Mouse (Mus musculus) hindbrain, embryonic 10.5 days (tissue): Measurements from ENCODE around the gene Prl8a8. TPM values are rescaled to one million over a fixed set of nuclear protein-coding genes. Genes with fewer than 3 reads are reported as not detected.

ENCODE experiments used
- DNase-seq: peaks from one replicate; pipeline ENCODE4 v3.0.0-alpha.2; 2017; ENCODE audit warnings: low spot score
- H3K27ac ChIP-seq: fragments of 300-500 bp; sonication (generic); 2 replicates; pipeline ENCODE4 v1.5.1; 2016; ENCODE audit warnings: mild to moderate bottlenecking, moderate library complexity
- H3K27me3 ChIP-seq: fragments of 300-500 bp; sonication (generic); 2 replicates; pipeline ENCODE4 v1.6.1; 2016; ENCODE audit warnings: mild to moderate bottlenecking; ENCODE audit not compliant: poor library complexity, insufficient read depth, severe bottlenecking
- H3K36me3 ChIP-seq: fragments of 300-500 bp; sonication (generic); 2 replicates; pipeline ENCODE4 v1.6.1; 2016; ENCODE audit warnings: mild to moderate bottlenecking, moderate library complexity
- H3K4me1 ChIP-seq: fragments of 300-500 bp; sonication (generic); replicated peaks from 2 replicates; pipeline ENCODE4 v1.6.1; 2016; ENCODE audit warnings: mild to moderate bottlenecking
- H3K4me3 ChIP-seq: fragments of 300-500 bp; sonication (generic); 2 replicates; pipeline ENCODE4 v1.5.1; 2016; ENCODE audit warnings: mild to moderate bottlenecking, moderate library complexity
- H3K9me3 ChIP-seq: fragments of 300-500 bp; sonication (generic); 2 replicates; pipeline ENCODE4 v1.6.1; 2016; ENCODE audit warnings: mild to moderate bottlenecking, moderate library complexity
- WGBS: fragments of 180-500 bp; shearing (Covaris S2); methylation state at CpG from one replicate; pipeline ENCODE4 v1.1.7; 2016; 5-methylcytosine and 5-hydroxymethylcytosine counted together
- polyA plus RNA-seq: library from polyadenylated mRNA; unstranded; fragments of >200 nt; fragmentation: Nextera tagmentation; extraction: Ambion mirVana; gene quantifications from 2 replicates; pipeline ENCODE4 v1.2.1, GENCODE M21; 2016

Prl8a8 gene
- not detected in 2 replicates for polyA plus RNA-seq

DNA sequence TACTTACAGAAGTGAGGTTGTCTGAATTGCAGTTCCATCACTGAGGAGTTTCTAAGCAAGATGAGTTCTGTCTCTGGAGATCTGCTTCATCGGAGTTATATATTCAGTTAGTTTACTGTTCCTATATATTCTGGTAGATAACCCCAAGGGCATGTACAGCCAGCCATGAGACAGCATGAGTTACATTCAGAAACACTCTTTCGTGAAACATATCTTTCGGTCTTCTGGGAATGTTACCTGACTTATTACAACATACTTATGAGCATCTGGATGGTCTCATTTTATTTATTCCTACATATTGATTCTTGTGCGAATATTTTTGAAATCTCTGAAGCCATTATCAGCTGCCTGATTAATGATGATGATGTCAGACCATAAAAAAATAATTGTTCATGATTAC is at the start of gene Prl8a8:
Gene Prl8a8, minus strand, starts transcription at position 101 of the 400 bp plus-strand sequence.
- 89% methylated on average over 4 of the region's 4 CpGs for WGBS
- H3K27ac ChIP-seq = no peak within 1 kb of the TSS
- no peaks in the 10 kb centered on the region for H3K36me3 ChIP-seq
- H3K27me3 ChIP-seq = no peaks in the 10 kb centered on the region
- no peaks in the 10 kb centered on the region for H3K4me1 ChIP-seq
- no peak within 1 kb of the TSS for H3K4me3 ChIP-seq
- no peaks in the 10 kb centered on the region for H3K9me3 ChIP-seq
- DNase-seq = no peak

DNA sequence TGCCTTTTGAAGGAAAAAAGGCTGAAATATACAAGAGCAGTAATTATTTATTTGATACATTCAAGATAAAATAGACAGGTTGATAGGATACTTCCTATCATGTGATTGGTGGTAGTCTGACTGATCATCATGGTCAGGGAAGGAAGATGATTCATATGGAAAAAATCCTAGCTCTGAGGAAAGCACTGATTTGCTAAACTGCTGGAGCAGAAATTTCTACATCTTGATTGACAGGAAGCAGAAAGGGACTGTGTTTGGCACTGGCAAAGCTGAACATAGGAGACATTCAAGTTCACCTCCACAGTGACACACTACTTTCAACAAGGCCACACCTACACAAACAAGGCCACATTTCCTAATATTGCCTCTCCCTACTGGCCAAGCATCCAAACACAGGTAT is 40.3 kb upstream of the Prl8a8 start:
- Histone ChIP-seq H3K4me1 (no peaks in the 10 kb centered on the region), H3K4me3 (no peak overlapping the region), H3K9me3 (no peaks in the 10 kb centered on the region), H3K36me3 (no peaks in the 10 kb centered on the region), H3K27ac (no peak overlapping the region), H3K27me3 (no peaks in the 10 kb centered on the region)
- no peak for DNase-seq

DNA sequence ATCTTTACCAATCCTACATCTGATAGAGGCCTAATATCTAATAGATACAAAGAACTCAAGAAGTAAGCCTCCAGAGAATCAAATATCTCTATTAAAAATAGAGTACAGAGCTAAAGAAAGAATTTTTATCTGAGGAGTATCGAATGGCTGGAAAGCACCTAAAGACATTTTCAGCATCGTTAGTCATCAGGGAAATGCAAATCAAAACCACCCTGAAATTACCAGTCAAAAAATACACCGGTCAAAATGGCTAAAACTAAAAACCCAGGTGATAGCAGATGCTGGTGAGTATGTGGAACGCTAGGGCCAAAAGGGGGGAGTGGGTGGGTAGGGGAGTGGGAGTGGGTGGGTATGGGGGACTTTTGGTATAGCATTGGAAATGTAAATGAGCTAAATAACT is 10.1 kb upstream of the Prl8a8 start:
- WGBS = 88% methylated on average over 4 of the region's 4 CpGs

DNA sequence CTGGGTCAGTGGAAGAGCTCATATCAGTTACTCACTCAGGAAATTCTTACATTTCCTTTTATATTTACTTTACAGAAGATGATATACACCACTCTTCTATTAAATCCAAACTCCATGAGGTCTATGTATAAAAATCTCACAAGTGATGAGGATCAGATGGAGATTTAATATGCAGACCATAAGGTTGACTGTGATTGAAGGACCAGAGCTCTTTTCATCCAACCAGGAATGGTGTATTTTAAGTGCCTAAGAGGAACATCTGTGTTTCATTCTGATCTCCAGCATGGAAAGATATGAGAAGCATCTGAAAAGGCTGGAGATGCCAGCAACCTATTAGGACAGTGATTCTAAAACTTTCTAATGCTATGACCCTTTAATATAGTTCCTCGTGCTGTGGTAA is 5.4 kb downstream of the Prl8a8 start:
- DNase-seq = no peak
- 82% methylated on average over 1 of the region's 1 CpGs for WGBS

More for the DNA sequence above, 10.1 kb upstream of the Prl8a8 start:
- Histone ChIP-seq H3K27me3 (no peaks in the 10 kb centered on the region), H3K9me3 (no peaks in the 10 kb centered on the region), H3K36me3 (no peaks in the 10 kb centered on the region), H3K27ac (no peak overlapping the region), H3K4me1 (no peaks in the 10 kb centered on the region), H3K4me3 (no peak overlapping the region)
- DNase-seq = no peak

More for the DNA sequence above, 5.4 kb downstream of the Prl8a8 start:
- H3K36me3 ChIP-seq = no peaks in the 10 kb centered on the region
- no peak overlapping the region for H3K27ac ChIP-seq
- H3K9me3 ChIP-seq = no peaks in the 10 kb centered on the region
- H3K27me3 ChIP-seq = no peaks in the 10 kb centered on the region
- H3K4me3 ChIP-seq = no peak overlapping the region
- H3K4me1 ChIP-seq = no peaks in the 10 kb centered on the region

Other genes starting within 250 kb of the Prl8a8 start
- gene Prl6a1, start 200.6 kb downstream of the Prl8a8 start, polyA plus RNA-seq = not detected in 2 replicates
- gene Prl8a2, start 167.5 kb downstream of the Prl8a8 start, polyA plus RNA-seq = 0.30 TPM in 1 of 2 replicates, not detected in the other
- not detected in 2 replicates for gene Prl2b1, start 122.4 kb downstream of the Prl8a8 start, polyA plus RNA-seq
- not detected in 2 replicates for gene Prl8a6, start 74.5 kb downstream of the Prl8a8 start, polyA plus RNA-seq
- not detected in 2 replicates for gene Prl8a9, start 51.4 kb upstream of the Prl8a8 start, polyA plus RNA-seq
- not detected in 2 replicates for gene Prl8a1, start 69.0 kb upstream of the Prl8a8 start, polyA plus RNA-seq
- gene Prl7b1, start 97.4 kb upstream of the Prl8a8 start, polyA plus RNA-seq = not detected in 2 replicates
- gene Prl7a1, start 129.3 kb upstream of the Prl8a8 start, polyA plus RNA-seq = 0.21 TPM in 1 of 2 replicates, not detected in the other
- not detected in 2 replicates for gene Prl7a2, start 154.8 kb upstream of the Prl8a8 start, polyA plus RNA-seq
- gene Prl7d1, start 203.5 kb upstream of the Prl8a8 start, polyA plus RNA-seq = not detected in 2 replicates